Mouse (Mus musculus) liver, embryonic 14.5 days (tissue): Measurements from ENCODE around the gene Chaf1a.

ENCODE experiments used
- CTCF ChIP-seq: IDR thresholded peaks from 2 replicates; pipeline ENCODE4 v1.5.1; 2016; ENCODE audit warnings: antibody characterized with exemption, low read depth, control low read depth
- EP300 ChIP-seq: IDR thresholded peaks from 2 replicates; pipeline ENCODE4 v1.6.1; 2016; ENCODE audit warnings: antibody characterized with exemption, low read depth

GRCm38 (mm10) chr17:56116193-56116592 lies 76.0 kb downstream of the Chaf1a start:
- TF ChIP-seq CTCF (no peak), EP300 (no peak)
